Comparison of ENCODE assay signal across 34 mouse cellular contexts in the genomic region with DNA sequence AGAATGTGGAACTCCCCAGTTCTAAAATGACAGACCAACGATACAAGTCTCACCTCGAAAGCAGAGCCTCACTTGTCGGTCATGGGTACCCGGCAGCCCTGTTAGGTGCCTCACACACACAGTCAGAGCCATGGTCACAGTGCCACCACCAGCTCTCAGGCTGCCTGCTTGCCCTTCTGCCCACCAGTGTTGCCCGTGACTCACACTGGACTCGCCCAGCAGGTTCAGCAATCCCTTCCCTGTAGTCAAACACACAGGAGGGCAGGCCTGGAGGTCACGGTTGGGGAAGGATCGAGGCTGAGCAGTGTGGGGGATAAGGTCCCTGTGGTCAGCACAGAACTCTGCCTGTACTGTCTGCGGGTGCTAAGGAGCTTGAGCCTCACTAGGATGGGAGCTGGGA. TPM values are rescaled to one million over a fixed set of nuclear protein-coding genes. Genes with fewer than 3 reads are reported as not detected.
DNase-seq lines count a peak whose midpoint lies in the region; ATAC-seq lines count a peak whose summit lies in the region.
"Had no signal": no experiment of that assay in that cellular context is flagged by ENCODE, and none has a peak within 500 bp of the region (broad histone marks: within the 10 kb centered on the region; RNA-seq: fewer than 3 reads in every experiment).

Fer1l4 (minus strand) TSS at position 132 of the 400 bp plus-strand sequence.

- no peak for ATAC-seq in limb, embryonic 12.5 days (ENCODE audit: insufficient number of reproducible peaks, insufficient read depth, low FRiP score, low TSS enrichment, low read depth)
- ATAC-seq in megakaryocyte, adult 5-6 weeks (ENCODE audit: poor library complexity, severe bottlenecking), result no peak
- peak; percentile 80 for ATAC-seq in stomach, embryonic 16.5 days (ENCODE audit: insufficient read depth, low FRiP score)
- ATAC-seq: forebrain, embryonic 13.5 days; hindbrain, postnatal 0 days; intestine, embryonic 15.5 days had no signal

- H3K4me2 ChIP-seq in limb, embryonic 12.5 days, result no peak within 1 kb of the TSS
- peak within 1 kb of the TSS; percentile 5; the same call in 1 of the 2 replicates for H3K4me2 ChIP-seq in stomach, embryonic 16.5 days (ENCODE audit: low read depth, low read length)
- H3K4me2 ChIP-seq: forebrain, embryonic 13.5 days; intestine, embryonic 15.5 days; limb, embryonic 15.5 days; liver, embryonic 15.5 days; lung, embryonic 15.5 days; midbrain, embryonic 12.5 days; neural tube, embryonic 13.5 days had no signal

- 0 out of 2 replicates have a peak within 1 kb of the TSS, but pooled peaks have one; percentile 4 for H3K27ac ChIP-seq in limb, embryonic 12.5 days
- no peak within 1 kb of the TSS for H3K27ac ChIP-seq in limb, embryonic 10.5 days
- 0 out of 2 replicates have a peak within 1 kb of the TSS, but pooled peaks have one; percentile 14 for H3K27ac ChIP-seq in stomach, embryonic 16.5 days (ENCODE audit: low read length)
- H3K27ac ChIP-seq: forebrain, embryonic 13.5 days; hindbrain, postnatal 0 days; intestine, embryonic 15.5 days; layer of hippocampus, adult 2 months; left cerebral cortex, adult 2 months; limb, embryonic 15.5 days; liver, embryonic 15.5 days; lung, embryonic 15.5 days; midbrain, embryonic 12.5 days; neural tube, embryonic 13.5 days had no signal

- no peaks in the 10 kb centered on the region for H3K9me3 ChIP-seq in limb, embryonic 12.5 days
- H3K9me3 ChIP-seq in limb, embryonic 10.5 days (replicated peaks), result no peaks in the 10 kb centered on the region
- H3K9me3 ChIP-seq in megakaryocyte, embryonic 14.5 days, result peaks cover 18% of the 10 kb centered on the region
- no peaks in the 10 kb centered on the region for H3K9me3 ChIP-seq in stomach, embryonic 16.5 days (replicated peaks; ENCODE audit: control insufficient read depth, low read length)
- H3K9me3 ChIP-seq: forebrain, embryonic 13.5 days; G1E; intestine, embryonic 15.5 days; limb, embryonic 15.5 days; liver, embryonic 15.5 days; lung, embryonic 15.5 days; midbrain, embryonic 12.5 days; neural tube, embryonic 13.5 days had no signal

- intact Hi-C loops in left cerebral cortex, postnatal 25 days (cut with DNase I), result no loop called here

- H3K9ac ChIP-seq in limb, embryonic 12.5 days (replicated peaks), result no peak within 1 kb of the TSS
- H3K9ac ChIP-seq in stomach, embryonic 16.5 days (ENCODE audit: low read length), result no peak within 1 kb of the TSS
- H3K9ac ChIP-seq: forebrain, embryonic 13.5 days; intestine, embryonic 15.5 days; limb, embryonic 15.5 days; liver, embryonic 15.5 days; lung, embryonic 15.5 days; midbrain, embryonic 12.5 days; neural tube, embryonic 13.5 days had no signal

- no peak within 1 kb of the TSS for H3K4me3 ChIP-seq in limb, embryonic 12.5 days (replicated peaks)
- no peak within 1 kb of the TSS for H3K4me3 ChIP-seq in limb, embryonic 10.5 days
- H3K4me3 ChIP-seq in megakaryocyte, embryonic 14.5 days (replicated peaks), result peak within 1 kb of the TSS; percentile 42
- no peak within 1 kb of the TSS; the same call in 1 of the 2 replicates for H3K4me3 ChIP-seq in stomach, embryonic 16.5 days (replicated peaks; ENCODE audit: low read length)
- H3K4me3 ChIP-seq: forebrain, embryonic 13.5 days; intestine, embryonic 15.5 days; layer of hippocampus, adult 2 months; left cerebral cortex, adult 2 months; limb, embryonic 15.5 days; liver, embryonic 15.5 days; lung, embryonic 15.5 days; midbrain, embryonic 12.5 days; neural tube, embryonic 13.5 days had no signal

- peaks cover 4% of the 10 kb centered on the region for H3K4me1 ChIP-seq in limb, embryonic 12.5 days (replicated peaks)
- peaks cover 11% of the 10 kb centered on the region; the same call in 1 of the 2 replicates for H3K4me1 ChIP-seq in limb, embryonic 10.5 days
- peaks cover 7% of the 10 kb centered on the region for H3K4me1 ChIP-seq in megakaryocyte, embryonic 14.5 days
- H3K4me1 ChIP-seq in stomach, embryonic 16.5 days (ENCODE audit: control insufficient read depth, insufficient read depth, low read length), result no peaks in the 10 kb centered on the region
- H3K4me1 ChIP-seq: forebrain, embryonic 13.5 days; intestine, embryonic 15.5 days; liver, embryonic 15.5 days; lung, embryonic 15.5 days; midbrain, embryonic 12.5 days; neural tube, embryonic 13.5 days had no signal

- DNase-seq in limb, embryonic 10.5 days (ENCODE audit: low spot score), result no peak
- no peak for DNase-seq in left cerebral cortex, postnatal 25 days (ENCODE audit: low spot score in 2 of 2)
- no peak for DNase-seq in retina, embryonic 14.5 days (ENCODE audit: low spot score)
- DNase-seq: adrenal gland, postnatal 10 days; cerebellum, adult 8-10 months; cerebellum, postnatal 36 days; gastrocnemius, postnatal 14 days; heart, postnatal 14 days; kidney, adult 2 months; kidney, postnatal 36 days; thymus, postnatal 4 days had no signal

- H3K36me3 ChIP-seq in limb, embryonic 12.5 days, result no peaks in the 10 kb centered on the region
- H3K36me3 ChIP-seq in limb, embryonic 10.5 days, result no peaks in the 10 kb centered on the region
- H3K36me3 ChIP-seq in megakaryocyte, embryonic 14.5 days (replicated peaks; ENCODE audit: low read length), result no peaks in the 10 kb centered on the region
- H3K36me3 ChIP-seq in stomach, embryonic 16.5 days (ENCODE audit: control insufficient read depth, insufficient read depth, low read length), result no peaks in the 10 kb centered on the region
- H3K36me3 ChIP-seq: G1E; intestine, embryonic 15.5 days; limb, embryonic 15.5 days; liver, embryonic 15.5 days; lung, embryonic 15.5 days; midbrain, embryonic 12.5 days; neural tube, embryonic 13.5 days had no signal

- WGBS in limb, embryonic 12.5 days, result 82% methylated on average over 9 of the region's 9 CpGs
- WGBS in limb, embryonic 10.5 days, result 85% methylated on average over 9 of the region's 9 CpGs
- WGBS in stomach, embryonic 16.5 days, result 64% methylated on average over 9 of the region's 9 CpGs

- H3K27me3 ChIP-seq in limb, embryonic 12.5 days, result peaks cover 9% of the 10 kb centered on the region; the same call in 1 of the 2 replicates
- peaks cover 15% of the 10 kb centered on the region for H3K27me3 ChIP-seq in limb, embryonic 10.5 days (ENCODE audit: low read depth, poor library complexity, severe bottlenecking)
- peaks cover 58% of the 10 kb centered on the region for H3K27me3 ChIP-seq in megakaryocyte, embryonic 14.5 days (replicated peaks)
- H3K27me3 ChIP-seq in stomach, embryonic 16.5 days (ENCODE audit: control insufficient read depth, insufficient read depth, low read length), result no peaks in the 10 kb centered on the region
- H3K27me3 ChIP-seq: forebrain, embryonic 13.5 days; intestine, embryonic 15.5 days had no signal

RNA-seq across cellular contexts. Expression of gene Fer1l4, which starts in this region (rescaled TPM):
- polyA plus RNA-seq in limb, embryonic 12.5 days (2016; fragmentation: Nextera tagmentation; extraction: Ambion mirVana), result 0.22 TPM in 1 of 2 replicates, not detected in the other
- polyA plus RNA-seq in limb, embryonic 10.5 days (2016; fragmentation: Nextera tagmentation; extraction: Ambion mirVana), result not detected in 2 replicates
- polyA plus RNA-seq in megakaryocyte, embryonic 14.5 days (2012; ENCODE audit: insufficient read depth, low replicate concordance), result not detected in 2 replicates
- total RNA-seq in megakaryocyte, adult 5-6 weeks (2015), result not detected in 2 replicates
- total RNA-seq in megakaryocyte, adult 5-6 weeks (2017), result not detected in 2 replicates
- 5.4 and 6.6 TPM in 2 replicates for polyA plus RNA-seq in stomach, embryonic 16.5 days (2015; fragmentation: Nextera tagmentation; extraction: Ambion mirVana)
- total RNA-seq in left cerebral cortex, postnatal 25 days (2021), result not detected
- total RNA-seq: adrenal gland, postnatal 10 days; gastrocnemius, postnatal 14 days; granulocyte monocyte progenitor cell, adult 5-6 weeks; heart, postnatal 14 days; hindbrain, postnatal 0 days; layer of hippocampus, adult 2 months; layer of hippocampus, postnatal 14 days; left cerebral cortex, adult 2 months; left cerebral cortex, postnatal 36 days; megakaryocyte progenitor cell, adult 5-6 weeks; midbrain, postnatal 0 days had no signal
- polyA plus RNA-seq: C2C12; forebrain, embryonic 13.5 days; G1E; heart, embryonic 14.5 days; hindbrain, embryonic 11.5 days; hindbrain, postnatal 0 days; limb, embryonic 15.5 days; liver, embryonic 15.5 days; lung, embryonic 15.5 days; midbrain, embryonic 12.5 days; midbrain, postnatal 0 days; neural tube, embryonic 13.5 days had no signal
